Mouse (Mus musculus): ENCODE measurements around the gene Mfap1a. TPM values are rescaled to one million over a fixed set of nuclear protein-coding genes. Genes with fewer than 3 reads are reported as not detected.

Gene Mfap1a
- polyA plus RNA-seq, 1 experiment from 2014 or later: 12.2 TPM

DNA sequence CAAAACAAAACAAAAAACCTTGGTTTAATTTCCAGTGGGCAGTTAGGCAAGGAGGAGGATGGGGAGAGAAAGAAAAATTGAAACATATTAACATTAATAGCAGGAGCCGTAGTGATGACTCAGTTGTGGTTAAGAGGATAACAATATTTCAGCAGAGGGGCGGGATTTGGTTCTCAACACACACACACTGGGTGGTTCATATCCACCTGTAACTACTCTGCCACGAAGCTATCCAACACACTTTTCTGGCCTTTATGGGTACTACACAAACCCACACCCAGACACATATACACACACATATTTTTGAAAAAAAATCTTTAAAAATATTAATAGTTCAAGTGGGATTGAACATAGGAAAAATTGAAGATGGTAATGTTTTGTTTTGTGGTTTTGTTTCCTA, 59.5 kb downstream of the Mfap1a start:
- Histone ChIP-seq H3K4me1 (replicated peaks; ENCODE audit: control insufficient read depth, insufficient read depth) (0 out of 2 replicates have a peak, but pooled peaks cover 3% of the 10 kb centered on the region), H3K36me3 (ENCODE audit: control insufficient read depth, insufficient read depth, low read length) (no peaks in the 10 kb centered on the region; the same call in 1 of the 2 replicates), H3K27me3 (ENCODE audit: control insufficient read depth, insufficient read depth, low read length) (no peaks in the 10 kb centered on the region), H3K9ac (ENCODE audit: low read length) (no peak overlapping the region), H3K4me2 (replicated peaks; ENCODE audit: low read depth) (no peak overlapping the region), H3K4me3 (ENCODE audit: low read depth, low read length) (no peak overlapping the region), H3K27ac (replicated peaks) (no peak overlapping the region), H3K9me3 (ENCODE audit: control insufficient read depth, low read length) (no peaks in the 10 kb centered on the region)
- no peak for TF ChIP-seq CTCF (IDR thresholded peaks at IDR 0.05; ENCODE audit: low read depth)
- no peak for TF ChIP-seq EP300 (optimal IDR thresholded peaks at IDR 0.05)
- 65% methylated on average over 3 of the region's 3 CpGs for WGBS
- DNase-seq (ENCODE audit: low spot score): no peak
- ATAC-seq (ENCODE audit: low FRiP score, low TSS enrichment): no peak

GRCm38 (mm10) chr2:121446506-121446905, 60.0 kb downstream of the Mfap1a start:
- H3K4me2 ChIP-seq (replicated peaks; ENCODE audit: low read depth): no peak overlapping the region
- H3K4me1 ChIP-seq (replicated peaks; ENCODE audit: control insufficient read depth, insufficient read depth): 0 out of 2 replicates have a peak, but pooled peaks cover 5% of the 10 kb centered on the region
- H3K27ac ChIP-seq (replicated peaks): no peak overlapping the region
- no peak for DNase-seq (ENCODE audit: low spot score)
- TF ChIP-seq CTCF (IDR thresholded peaks at IDR 0.05; ENCODE audit: low read depth) (no peak), EP300 (optimal IDR thresholded peaks at IDR 0.05) (no peak)
- H3K36me3 ChIP-seq (ENCODE audit: control insufficient read depth, insufficient read depth, low read length): no peaks in the 10 kb centered on the region; the same call in 1 of the 2 replicates
- no peaks in the 10 kb centered on the region for H3K27me3 ChIP-seq (ENCODE audit: control insufficient read depth, insufficient read depth, low read length)
- H3K9ac ChIP-seq (ENCODE audit: low read length): no peak overlapping the region
- no peak for ATAC-seq (ENCODE audit: low FRiP score, low TSS enrichment)
- no peaks in the 10 kb centered on the region for H3K9me3 ChIP-seq (ENCODE audit: control insufficient read depth, low read length)
- WGBS: 82% methylated on average over 4 of the region's 4 CpGs
- no peak overlapping the region for H3K4me3 ChIP-seq (ENCODE audit: low read depth, low read length)

DNA sequence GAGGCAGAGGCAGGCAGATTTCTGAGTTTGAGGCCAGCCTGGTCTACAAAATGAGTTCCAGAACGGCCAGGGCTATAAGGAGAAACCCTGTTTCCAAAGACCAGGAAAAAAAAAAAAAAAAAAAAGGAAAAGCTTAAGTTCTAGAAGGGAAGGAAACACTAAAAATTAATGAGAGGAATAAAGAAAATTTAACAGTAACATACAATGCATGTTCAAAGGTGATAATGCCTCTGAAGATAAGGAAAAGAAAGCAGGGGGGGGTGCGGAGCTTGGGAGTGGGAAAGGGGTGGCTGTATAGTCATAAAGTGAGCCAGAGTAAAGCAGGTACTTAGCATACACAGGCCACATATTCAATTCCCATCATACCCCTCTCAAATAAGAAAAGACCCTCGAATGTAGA, 61.3 kb downstream of the Mfap1a start:
- H3K27ac ChIP-seq (replicated peaks): no peak overlapping the region
- no peaks in the 10 kb centered on the region for H3K9me3 ChIP-seq (ENCODE audit: control insufficient read depth, low read length)
- no peaks in the 10 kb centered on the region for H3K27me3 ChIP-seq (ENCODE audit: control insufficient read depth, insufficient read depth, low read length)
- no peak for TF ChIP-seq CTCF (IDR thresholded peaks at IDR 0.05; ENCODE audit: low read depth)
- TF ChIP-seq EP300 (optimal IDR thresholded peaks at IDR 0.05): no peak
- ATAC-seq (ENCODE audit: low FRiP score, low TSS enrichment) (no peak), DNase-seq (ENCODE audit: low spot score) (no peak)
- 0 out of 2 replicates have a peak, but pooled peaks cover 5% of the 10 kb centered on the region for H3K4me1 ChIP-seq (replicated peaks; ENCODE audit: control insufficient read depth, insufficient read depth)
- H3K4me3 ChIP-seq (ENCODE audit: low read depth, low read length): no peak overlapping the region
- no peak overlapping the region for H3K4me2 ChIP-seq (replicated peaks; ENCODE audit: low read depth)
- no peak overlapping the region for H3K9ac ChIP-seq (ENCODE audit: low read length)
- H3K36me3 ChIP-seq (ENCODE audit: control insufficient read depth, insufficient read depth, low read length): no peaks in the 10 kb centered on the region
- 88% methylated on average over 3 of the region's 3 CpGs for WGBS

- H3K27ac ChIP-seq (replicated peaks): no peak within 1 kb of the TSS
- H3K27me3 ChIP-seq (ENCODE audit: control insufficient read depth, insufficient read depth, low read length): no peaks in the 10 kb centered on the region
- H3K4me1 ChIP-seq (replicated peaks; ENCODE audit: control insufficient read depth, insufficient read depth): 0 out of 2 replicates have a peak, but pooled peaks cover 5% of the 10 kb centered on the region
- H3K4me2 ChIP-seq (replicated peaks; ENCODE audit: low read depth): peak within 1 kb of the TSS; percentile 91
- H3K9me3 ChIP-seq (ENCODE audit: control insufficient read depth, low read length): no peaks in the 10 kb centered on the region
- no peak for TF ChIP-seq CTCF (IDR thresholded peaks at IDR 0.05; ENCODE audit: low read depth)
- no peak for TF ChIP-seq EP300 (optimal IDR thresholded peaks at IDR 0.05)
- peak within 1 kb of the TSS; percentile 41; the same call in 1 of the 2 replicates for H3K4me3 ChIP-seq (ENCODE audit: low read depth, low read length)
- H3K36me3 ChIP-seq (ENCODE audit: control insufficient read depth, insufficient read depth, low read length): 0 out of 2 replicates have a peak, but pooled peaks cover 1% of the 10 kb centered on the region
- 79% methylated on average over 1 of the region's 1 CpGs for WGBS
- no peak for DNase-seq (ENCODE audit: low spot score)
- H3K9ac ChIP-seq (ENCODE audit: low read length): no peak within 1 kb of the TSS
- ATAC-seq (ENCODE audit: low FRiP score, low TSS enrichment): no peak
Measured at GRCm38 (mm10) chr2:121444178-121444577, 62.3 kb downstream of the Mfap1a start, which contains the start of gene Ell3. TSS of gene Ell3 (minus strand) at chr2:121444278.

- ATAC-seq (ENCODE audit: low FRiP score, low TSS enrichment) (no peak; the same call in 1 of the 2 replicates), DNase-seq (ENCODE audit: low spot score) (peak; percentile 48)
- no peaks in the 10 kb centered on the region for H3K9me3 ChIP-seq (ENCODE audit: control insufficient read depth, low read length)
- H3K27ac ChIP-seq (replicated peaks): peak overlapping the region; percentile 63; the same call in 1 of the 2 replicates
- H3K4me3 ChIP-seq (ENCODE audit: low read depth, low read length): peak overlapping the region; percentile 41
- H3K4me1 ChIP-seq (replicated peaks; ENCODE audit: control insufficient read depth, insufficient read depth): 0 out of 2 replicates have a peak, but pooled peaks cover 5% of the 10 kb centered on the region
- no peaks in the 10 kb centered on the region for H3K27me3 ChIP-seq (ENCODE audit: control insufficient read depth, insufficient read depth, low read length)
- TF ChIP-seq CTCF (IDR thresholded peaks at IDR 0.05; ENCODE audit: low read depth): no peak
- TF ChIP-seq EP300 (optimal IDR thresholded peaks at IDR 0.05): no peak
- H3K36me3 ChIP-seq (ENCODE audit: control insufficient read depth, insufficient read depth, low read length): peaks cover 6% of the 10 kb centered on the region; the same call in 1 of the 2 replicates
- peak overlapping the region; percentile 91 for H3K4me2 ChIP-seq (replicated peaks; ENCODE audit: low read depth)
- 10% methylated on average over 8 of the region's 8 CpGs for WGBS
- H3K9ac ChIP-seq (ENCODE audit: low read length): peak overlapping the region; percentile 58
Measured at GRCm38 (mm10) chr2:121443068-121443349, 63.5 kb downstream of the Mfap1a start.

DNA sequence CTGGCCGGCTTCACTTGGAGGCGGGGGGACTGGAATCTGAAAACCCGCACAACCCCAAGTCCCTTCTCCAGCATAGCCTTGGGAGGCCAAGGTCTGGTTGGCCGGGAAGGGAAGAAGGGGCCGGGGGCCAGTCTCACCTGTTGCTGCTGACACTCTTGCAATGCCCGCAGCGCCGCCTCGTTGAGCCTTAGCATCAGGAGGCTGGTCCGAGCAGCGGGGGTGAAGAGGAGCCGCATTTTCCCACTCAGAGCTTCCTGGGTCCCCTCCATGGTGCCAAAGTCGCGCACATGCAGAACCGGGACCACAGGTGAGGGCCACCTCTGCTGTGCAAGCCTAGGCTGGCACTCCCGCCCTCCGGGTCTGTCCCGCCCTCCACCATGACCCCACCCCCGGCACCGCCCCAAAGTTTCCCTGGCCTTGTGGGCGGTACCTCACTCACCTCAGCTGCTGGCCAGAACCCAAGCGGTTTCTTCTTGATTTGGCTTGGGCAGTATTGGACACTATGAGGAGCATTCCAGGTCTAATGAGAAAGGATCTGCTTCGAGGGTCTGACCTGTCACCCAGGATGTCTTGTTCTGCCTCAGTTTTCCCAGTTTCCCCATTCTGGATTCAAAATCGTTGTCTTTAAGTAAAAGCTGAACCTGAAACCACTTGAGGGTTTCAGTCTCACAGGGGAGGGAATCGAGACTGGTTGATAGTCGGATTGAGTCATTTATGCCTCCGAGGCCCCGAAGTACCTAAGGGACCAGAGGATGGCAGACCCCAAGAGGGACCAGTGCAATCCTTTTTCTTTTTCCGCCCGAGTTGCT, 64.0 kb downstream of the Mfap1a start:
- H3K9ac ChIP-seq (ENCODE audit: low read length): peak overlapping the region; percentile 58
- peak; percentile 92 for ATAC-seq (ENCODE audit: low FRiP score, low TSS enrichment)
- no peaks in the 10 kb centered on the region for H3K27me3 ChIP-seq (ENCODE audit: control insufficient read depth, insufficient read depth, low read length)
- H3K9me3 ChIP-seq (ENCODE audit: control insufficient read depth, low read length): no peaks in the 10 kb centered on the region
- 0 out of 2 replicates have a peak, but pooled peaks cover 5% of the 10 kb centered on the region for H3K4me1 ChIP-seq (replicated peaks; ENCODE audit: control insufficient read depth, insufficient read depth)
- TF ChIP-seq EP300 (optimal IDR thresholded peaks at IDR 0.05) (no peak), CTCF (IDR thresholded peaks at IDR 0.05; ENCODE audit: low read depth) (no peak)
- peak overlapping the region; percentile 63; the same call in 1 of the 2 replicates for H3K27ac ChIP-seq (replicated peaks)
- H3K4me2 ChIP-seq (replicated peaks; ENCODE audit: low read depth): peak overlapping the region; percentile 91
- WGBS: 2% methylated on average over 30 of the region's 30 CpGs
- H3K36me3 ChIP-seq (ENCODE audit: control insufficient read depth, insufficient read depth, low read length): peaks cover 6% of the 10 kb centered on the region; the same call in 1 of the 2 replicates
- peak overlapping the region; percentile 41 for H3K4me3 ChIP-seq (ENCODE audit: low read depth, low read length)
- DNase-seq (ENCODE audit: low spot score): peak; percentile 94

Small RNAs within 50 kb of the gene (microRNA-seq; reads per million reads assigned to microRNA genes)
- not detected for gene Gm22953

Other genes with a start within 250 kb of the Mfap1a start
- 9.6 and 10.6 TPM in 2 replicates for gene Trp53bp1, start 235.3 kb downstream of the Mfap1a start, polyA plus RNA-seq (2015; fragmentation: Nextera tagmentation; extraction: Ambion mirVana)
- 1.3 and 2.1 TPM in 2 replicates for gene Map1a, start 217.1 kb downstream of the Mfap1a start, polyA plus RNA-seq (2015; fragmentation: Nextera tagmentation; extraction: Ambion mirVana)
- gene Ppip5k1, start 151.3 kb downstream of the Mfap1a start, polyA plus RNA-seq (2015; fragmentation: Nextera tagmentation; extraction: Ambion mirVana): 13.9 and 14.1 TPM in 2 replicates
- gene Ckmt1, start 149.0 kb downstream of the Mfap1a start, polyA plus RNA-seq (2015; fragmentation: Nextera tagmentation; extraction: Ambion mirVana): 625 and 652 TPM in 2 replicates
- 0.01 and 0.04 TPM in 2 replicates for gene Strc, start 119.5 kb downstream of the Mfap1a start, polyA plus RNA-seq (2015; fragmentation: Nextera tagmentation; extraction: Ambion mirVana)
- gene Pdia3, start 92.9 kb downstream of the Mfap1a start, polyA plus RNA-seq (2015; fragmentation: Nextera tagmentation; extraction: Ambion mirVana): 613 and 617 TPM in 2 replicates
- gene Catsper2, start 92.9 kb downstream of the Mfap1a start, polyA plus RNA-seq (2015; fragmentation: Nextera tagmentation; extraction: Ambion mirVana): 1.0 and 1.3 TPM in 2 replicates
- gene Ell3, start 62.4 kb downstream of the Mfap1a start, polyA plus RNA-seq (2015; fragmentation: Nextera tagmentation; extraction: Ambion mirVana): 4.9 and 5.4 TPM in 2 replicates
- gene Serf2, start 57.5 kb downstream of the Mfap1a start, polyA plus RNA-seq (2015; fragmentation: Nextera tagmentation; extraction: Ambion mirVana): 416 and 486 TPM in 2 replicates
- 75.9 and 82.4 TPM in 2 replicates for gene Hypk, start 53.4 kb downstream of the Mfap1a start, polyA plus RNA-seq (2015; fragmentation: Nextera tagmentation; extraction: Ambion mirVana)
- gene Serinc4, start 49.9 kb downstream of the Mfap1a start, polyA plus RNA-seq (2015; fragmentation: Nextera tagmentation; extraction: Ambion mirVana): 0.11 and 0.16 TPM in 2 replicates
- gene Mfap1b, start 32.6 kb downstream of the Mfap1a start, polyA plus RNA-seq (2015; fragmentation: Nextera tagmentation; extraction: Ambion mirVana): 25.2 and 27.6 TPM in 2 replicates
- 2.4 and 3.4 TPM in 2 replicates for gene Wdr76, start 58 bp upstream of the Mfap1a start, polyA plus RNA-seq (2015; fragmentation: Nextera tagmentation; extraction: Ambion mirVana)